Mouse (Mus musculus): ENCODE measurements at regions not wholly inside any gene's neighbourhood (a gene's known extent, or its start where the extent isn't known, plus 50 kb on each side); places are given as distances from the start of the nearest gene placed in this dataset.

DNA sequence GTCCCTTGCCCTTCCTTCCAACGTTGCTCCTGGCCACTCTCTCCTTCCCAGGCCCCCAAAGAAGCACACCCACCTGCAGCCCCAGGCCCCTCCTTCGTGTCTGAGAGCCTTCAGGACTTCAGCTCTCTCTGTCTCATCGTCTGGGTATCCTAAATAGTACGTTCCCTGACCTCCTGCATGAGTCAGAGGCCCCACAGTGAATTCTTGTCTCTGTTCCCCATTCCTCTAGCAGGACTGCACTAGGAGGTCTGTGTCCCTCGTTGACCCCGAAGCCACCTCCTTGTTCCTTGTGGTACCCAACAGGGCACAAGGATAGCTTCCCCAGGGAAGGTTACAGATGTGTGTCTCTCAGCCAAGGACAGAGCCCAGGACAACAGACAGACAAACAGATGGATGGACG, 71.4 kb downstream of the Gm26897 start:
- Histone ChIP-seq H3K4me3 (replicated peaks) (no peak overlapping the region), H3K4me1 (ENCODE audit: control insufficient read depth) (no peaks in the 10 kb centered on the region), H3K9me3 (ENCODE audit: control insufficient read depth, low read length) (no peaks in the 10 kb centered on the region), H3K27me3 (ENCODE audit: control insufficient read depth) (no peaks in the 10 kb centered on the region), H3K36me3 (ENCODE audit: control insufficient read depth) (no peaks in the 10 kb centered on the region)
- TF ChIP-seq GATA1 (IDR thresholded peaks at IDR 0.05; ENCODE audit: low read length) (no peak), TAL1 (IDR thresholded peaks at IDR 0.05; ENCODE audit: low read length) (no peak)

DNA sequence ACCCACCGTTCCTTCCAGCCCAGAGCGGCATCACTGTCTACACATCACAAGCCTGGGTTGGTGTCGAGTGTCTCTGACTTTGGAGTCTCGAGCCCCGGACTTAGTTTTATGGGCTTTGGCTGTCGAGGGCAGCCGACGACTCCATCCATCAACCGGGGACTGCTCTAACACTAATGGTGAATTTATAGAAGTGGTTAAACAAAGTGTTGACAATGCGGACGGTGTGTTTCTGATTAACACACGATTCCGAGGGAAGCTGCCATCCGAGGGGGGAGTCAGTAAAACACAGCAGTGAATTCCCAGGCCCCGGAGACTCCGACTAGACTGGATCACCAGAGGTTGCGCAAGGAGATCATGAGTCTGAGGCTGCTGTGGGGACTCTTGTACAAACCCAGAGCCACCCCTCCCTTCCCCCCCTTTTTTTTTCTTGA, 72.1 kb downstream of the Gm26897 start:
- H3K4me1 ChIP-seq (ENCODE audit: control insufficient read depth) = no peaks in the 10 kb centered on the region
- no peak overlapping the region for H3K4me3 ChIP-seq (replicated peaks)
- no peaks in the 10 kb centered on the region for H3K9me3 ChIP-seq (ENCODE audit: control insufficient read depth, low read length)
- no peak for TF ChIP-seq GATA1 (IDR thresholded peaks at IDR 0.05; ENCODE audit: low read length)
- TF ChIP-seq TAL1 (IDR thresholded peaks at IDR 0.05; ENCODE audit: low read length) = no peak
- no peaks in the 10 kb centered on the region for H3K27me3 ChIP-seq (ENCODE audit: control insufficient read depth)
- no peaks in the 10 kb centered on the region for H3K36me3 ChIP-seq (ENCODE audit: control insufficient read depth)

DNA sequence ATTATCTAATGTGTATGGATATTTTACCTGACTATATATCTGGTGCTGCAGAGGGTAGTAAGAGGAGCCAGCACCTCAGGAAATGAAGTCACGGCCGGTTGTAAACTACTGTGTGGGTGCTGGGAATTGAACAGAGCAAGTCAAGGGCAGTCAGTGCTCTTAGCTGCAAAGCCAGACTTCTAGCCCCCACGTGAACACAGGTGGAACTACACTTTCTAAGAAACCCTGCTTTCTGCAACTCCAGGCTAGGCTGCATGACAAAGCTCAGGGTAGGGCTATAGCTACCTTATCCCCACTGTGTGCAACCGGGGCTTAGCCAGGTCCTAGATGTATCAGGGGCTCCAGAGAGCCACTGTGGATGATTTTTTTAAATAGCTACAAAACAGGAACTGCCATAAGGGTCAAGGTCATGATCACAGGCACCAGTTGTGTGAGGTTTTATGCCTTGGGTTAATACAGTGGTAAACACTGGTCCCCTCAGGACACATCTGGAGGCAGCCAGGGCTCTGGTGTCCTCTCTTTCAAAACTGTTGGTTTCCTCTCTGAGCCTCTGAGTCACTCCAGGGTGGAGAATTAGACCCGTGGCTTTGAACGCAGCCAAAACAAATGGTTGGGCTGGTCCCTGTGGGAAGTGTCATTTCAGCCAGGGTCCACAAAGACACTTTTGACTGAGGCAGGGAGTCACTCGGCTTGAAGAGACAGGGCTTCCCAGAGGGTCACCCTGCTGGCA, 76.5 kb downstream of the Gm26897 start:
- no peaks in the 10 kb centered on the region for H3K9me3 ChIP-seq (ENCODE audit: control insufficient read depth, low read length)
- H3K4me3 ChIP-seq (replicated peaks) = no peak overlapping the region
- H3K36me3 ChIP-seq (ENCODE audit: control insufficient read depth) = no peaks in the 10 kb centered on the region
- H3K27me3 ChIP-seq (ENCODE audit: control insufficient read depth) = no peaks in the 10 kb centered on the region
- TF ChIP-seq TAL1 (IDR thresholded peaks at IDR 0.05; ENCODE audit: low read length) (no peak), GATA1 (IDR thresholded peaks at IDR 0.05; ENCODE audit: low read length) (no peak)
- no peaks in the 10 kb centered on the region for H3K4me1 ChIP-seq (ENCODE audit: control insufficient read depth)

DNA sequence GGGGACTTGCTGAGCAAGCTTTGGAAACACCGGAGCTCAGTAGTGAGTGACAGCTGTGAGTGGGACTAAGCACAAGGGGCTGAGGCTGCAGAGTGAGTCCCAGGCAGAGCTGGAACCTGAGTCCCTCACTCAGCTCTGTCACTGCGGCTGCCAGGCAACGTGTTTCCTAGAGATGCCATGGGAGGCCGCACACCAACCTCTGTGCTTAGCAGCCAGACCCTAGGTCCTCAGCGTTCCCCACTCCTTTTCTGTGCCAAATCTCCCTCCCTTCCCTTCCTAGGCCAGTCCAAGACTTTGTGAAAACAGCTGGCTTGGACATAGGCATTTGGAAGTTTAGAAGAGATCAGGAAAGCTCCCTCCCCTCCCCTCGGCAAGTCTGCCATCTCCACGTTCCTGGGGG, 78.9 kb downstream of the Gm26897 start:
- Histone ChIP-seq H3K27me3 (ENCODE audit: control insufficient read depth) (no peaks in the 10 kb centered on the region), H3K4me1 (ENCODE audit: control insufficient read depth) (no peaks in the 10 kb centered on the region), H3K4me3 (replicated peaks) (no peak overlapping the region), H3K9me3 (ENCODE audit: control insufficient read depth, low read length) (no peaks in the 10 kb centered on the region), H3K36me3 (ENCODE audit: control insufficient read depth) (no peaks in the 10 kb centered on the region)
- TF ChIP-seq TAL1 (IDR thresholded peaks at IDR 0.05; ENCODE audit: low read length) = no peak
- no peak for TF ChIP-seq GATA1 (IDR thresholded peaks at IDR 0.05; ENCODE audit: low read length)

DNA sequence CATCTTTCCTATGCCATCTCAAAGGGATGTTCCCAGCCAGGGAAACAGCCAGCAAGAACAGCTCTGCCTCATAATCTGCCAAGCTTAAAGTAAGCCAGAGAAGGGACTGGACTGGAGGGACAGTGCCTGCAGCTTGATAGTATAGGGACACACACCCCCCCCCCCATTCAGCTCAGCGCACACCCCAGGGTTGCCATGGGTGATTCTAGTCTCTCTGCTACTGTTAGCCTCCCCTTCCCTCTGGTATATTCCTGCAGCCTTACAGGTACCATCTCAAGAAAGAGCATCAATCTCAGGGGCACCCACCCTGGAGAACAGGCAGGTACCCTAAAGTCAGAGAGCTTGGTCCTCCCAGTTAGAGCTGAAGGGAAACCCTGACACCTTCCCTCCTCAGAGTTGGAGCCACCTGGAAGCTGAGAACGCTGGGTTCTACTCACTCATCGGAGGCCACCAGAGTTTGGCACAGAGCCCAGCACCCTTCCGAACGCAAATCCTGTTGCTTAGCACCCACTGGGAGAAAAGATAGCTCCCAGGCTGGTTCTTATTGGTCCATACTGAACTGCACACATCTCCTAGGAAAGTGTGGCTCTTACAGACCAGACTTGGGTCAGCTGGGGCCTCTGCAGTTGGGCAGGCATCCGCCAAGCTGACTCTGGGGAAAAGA, 79.5 kb downstream of the Gm26897 start:
- H3K4me3 ChIP-seq (replicated peaks) = no peak overlapping the region
- no peaks in the 10 kb centered on the region for H3K4me1 ChIP-seq (ENCODE audit: control insufficient read depth)
- H3K9me3 ChIP-seq (ENCODE audit: control insufficient read depth, low read length) = no peaks in the 10 kb centered on the region
- TF ChIP-seq TAL1 (IDR thresholded peaks at IDR 0.05; ENCODE audit: low read length) = no peak
- TF ChIP-seq GATA1 (IDR thresholded peaks at IDR 0.05; ENCODE audit: low read length) = no peak
- no peaks in the 10 kb centered on the region for H3K27me3 ChIP-seq (ENCODE audit: control insufficient read depth)
- H3K36me3 ChIP-seq (ENCODE audit: control insufficient read depth) = no peaks in the 10 kb centered on the region

DNA sequence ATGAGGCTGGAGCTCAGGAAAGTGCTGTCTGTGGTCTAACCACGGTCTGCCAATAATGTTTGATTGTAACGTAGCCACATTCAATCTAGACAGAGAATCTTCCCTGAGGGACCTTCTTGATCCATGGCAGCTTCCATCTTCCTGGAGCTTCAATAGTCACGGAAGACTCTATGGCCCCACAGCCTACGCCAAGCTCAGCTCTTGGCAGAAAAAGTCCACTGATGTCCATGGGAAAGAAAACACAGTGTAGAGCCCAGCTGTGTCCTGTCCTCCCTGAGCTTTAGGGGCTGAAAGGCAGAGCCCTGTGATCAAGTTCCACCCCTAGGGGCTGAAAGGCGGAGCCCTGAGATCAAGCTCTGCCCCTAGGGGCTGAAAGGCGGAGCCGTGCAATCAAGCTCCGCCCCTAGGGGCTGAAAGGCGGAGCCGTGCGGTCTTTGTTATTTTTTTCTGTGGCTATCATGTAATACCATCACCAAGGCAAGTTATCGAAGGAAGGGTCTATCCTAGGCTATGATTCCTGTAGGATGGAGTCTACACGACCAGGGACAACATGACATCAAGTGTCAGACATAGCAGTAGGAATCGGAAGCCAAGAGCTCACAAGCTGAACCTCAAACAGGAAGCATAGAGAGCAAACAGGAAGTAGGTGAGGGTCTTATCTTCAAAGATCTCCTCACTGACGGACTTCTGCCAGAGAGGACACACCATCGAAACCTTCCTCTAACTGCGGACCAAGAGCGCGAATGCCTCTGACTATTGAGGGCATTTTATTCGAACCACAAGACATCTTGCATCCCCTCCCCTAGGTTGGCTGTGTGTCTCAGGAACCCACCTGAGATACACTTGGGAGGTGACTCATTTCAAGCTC, 81.4 kb downstream of the Gm26897 start:
- H3K4me3 ChIP-seq (replicated peaks) = no peak overlapping the region
- H3K9me3 ChIP-seq (ENCODE audit: control insufficient read depth, low read length) = no peaks in the 10 kb centered on the region
- TF ChIP-seq GATA1 (IDR thresholded peaks at IDR 0.05; ENCODE audit: low read length) = no peak
- TF ChIP-seq TAL1 (IDR thresholded peaks at IDR 0.05; ENCODE audit: low read length) = no peak
- no peaks in the 10 kb centered on the region for H3K36me3 ChIP-seq (ENCODE audit: control insufficient read depth)
- H3K4me1 ChIP-seq (ENCODE audit: control insufficient read depth) = no peaks in the 10 kb centered on the region
- H3K27me3 ChIP-seq (ENCODE audit: control insufficient read depth) = no peaks in the 10 kb centered on the region

DNA sequence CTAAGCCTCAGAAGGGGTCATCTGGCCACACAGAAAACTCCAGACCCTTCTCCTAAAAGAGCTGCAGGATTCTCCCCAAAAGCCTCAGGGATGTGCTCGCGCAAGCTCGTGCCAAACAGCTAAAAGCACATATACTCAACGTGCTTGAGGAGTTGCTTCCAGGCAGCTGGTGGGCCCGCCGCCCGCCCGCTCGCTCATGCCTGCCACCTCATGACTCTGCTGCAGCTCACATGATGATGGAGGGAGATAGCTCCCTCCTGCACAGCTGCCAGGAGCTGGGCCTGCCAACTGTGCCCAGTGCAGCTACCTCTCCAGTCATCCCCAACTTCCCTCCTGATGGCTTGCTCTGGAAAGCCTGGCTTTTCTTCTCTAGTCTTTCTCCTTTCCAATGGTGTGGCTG, 87.2 kb downstream of the Gm26897 start:
- no peaks in the 10 kb centered on the region for H3K36me3 ChIP-seq (ENCODE audit: control insufficient read depth)
- TF ChIP-seq GATA1 (IDR thresholded peaks at IDR 0.05; ENCODE audit: low read length) (no peak), TAL1 (IDR thresholded peaks at IDR 0.05; ENCODE audit: low read length) (no peak)
- no peaks in the 10 kb centered on the region for H3K4me1 ChIP-seq (ENCODE audit: control insufficient read depth)
- no peaks in the 10 kb centered on the region for H3K9me3 ChIP-seq (ENCODE audit: control insufficient read depth, low read length)
- H3K4me3 ChIP-seq (replicated peaks) = no peak overlapping the region
- H3K27me3 ChIP-seq (ENCODE audit: control insufficient read depth) = no peaks in the 10 kb centered on the region

DNA sequence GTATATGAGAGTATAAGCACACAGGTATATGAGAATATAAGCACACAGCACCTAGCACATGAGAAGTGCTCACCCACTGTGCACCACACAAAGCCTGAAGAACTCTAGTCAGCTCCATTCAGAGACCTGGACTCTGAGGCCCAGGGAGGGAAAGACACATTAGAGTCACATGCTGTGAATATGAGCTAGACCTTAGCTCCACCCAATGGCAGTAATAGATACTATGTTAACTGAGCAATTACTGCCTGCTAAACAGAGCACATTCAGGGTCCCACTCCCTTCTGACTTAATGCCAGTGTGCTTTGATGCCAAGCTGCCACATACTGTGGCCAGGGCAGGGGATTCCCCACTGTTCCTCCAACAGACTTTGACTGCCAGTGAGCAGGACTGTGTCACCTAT, 89.2 kb downstream of the Gm26897 start:
- no peak overlapping the region for H3K4me3 ChIP-seq (replicated peaks)
- no peaks in the 10 kb centered on the region for H3K9me3 ChIP-seq (ENCODE audit: control insufficient read depth, low read length)
- TF ChIP-seq GATA1 (IDR thresholded peaks at IDR 0.05; ENCODE audit: low read length) (no peak), TAL1 (IDR thresholded peaks at IDR 0.05; ENCODE audit: low read length) (no peak)

DNA sequence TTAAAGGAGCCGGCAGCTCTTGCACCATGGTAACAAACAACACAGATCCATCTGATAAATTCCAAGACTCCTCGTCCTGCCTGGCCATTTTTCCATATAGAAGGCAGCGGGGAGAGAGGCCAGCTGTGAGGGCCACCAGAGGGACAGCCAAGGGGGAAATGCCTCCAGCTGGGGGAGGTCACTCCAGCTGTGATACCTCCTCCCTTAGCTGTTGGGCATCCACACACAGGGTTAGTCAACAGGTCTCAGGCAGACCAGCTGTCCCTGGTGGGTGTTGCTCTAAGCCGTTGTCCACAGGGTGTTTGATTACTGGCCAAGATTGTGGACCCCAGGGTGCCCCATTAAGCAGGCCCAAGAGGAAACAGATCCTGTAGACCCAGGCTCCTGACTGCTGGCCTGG, 89.7 kb downstream of the Gm26897 start:
- no peaks in the 10 kb centered on the region for H3K4me1 ChIP-seq (ENCODE audit: control insufficient read depth)
- no peaks in the 10 kb centered on the region for H3K36me3 ChIP-seq (ENCODE audit: control insufficient read depth)
- no peak overlapping the region for H3K4me3 ChIP-seq (replicated peaks)
- H3K27me3 ChIP-seq (ENCODE audit: control insufficient read depth) = no peaks in the 10 kb centered on the region
- no peaks in the 10 kb centered on the region for H3K9me3 ChIP-seq (ENCODE audit: control insufficient read depth, low read length)
- TF ChIP-seq GATA1 (IDR thresholded peaks at IDR 0.05; ENCODE audit: low read length) (no peak), TAL1 (IDR thresholded peaks at IDR 0.05; ENCODE audit: low read length) (no peak)

More for the DNA sequence above, 89.2 kb downstream of the Gm26897 start:
- H3K27me3 ChIP-seq (ENCODE audit: control insufficient read depth) = no peaks in the 10 kb centered on the region
- no peaks in the 10 kb centered on the region for H3K4me1 ChIP-seq (ENCODE audit: control insufficient read depth)
- H3K36me3 ChIP-seq (ENCODE audit: control insufficient read depth) = no peaks in the 10 kb centered on the region

Measured in erythroblast, embryonic 14.5 days (primary cell).